Mouse (Mus musculus) liver, embryonic 14.5 days (tissue): ENCODE measurements around the gene Sik3. TPM values are rescaled to one million over a fixed set of nuclear protein-coding genes. Genes with fewer than 3 reads are reported as not detected.

Experiments used
- ATAC-seq: fragments of 200-750 bp; cut with Nextera tagmentation; 2 replicates; pipeline ENCODE4 v1.8.0; 2017; ENCODE audit warnings: moderate number of reproducible peaks, mild to moderate bottlenecking, moderate library complexity; ENCODE audit not compliant: insufficient read depth
- DNase-seq, 3 experiments: peaks; one replicate each; pipeline ENCODE4 v3.0.0-alpha.2; 2012 to 2013; ENCODE audit warnings: low read depth in 3 of 3, low spot score in 3 of 3
- H3K27ac ChIP-seq: fragments of 300-500 bp; sonication (generic); 2 replicates; pipeline ENCODE4 v1.5.1; 2014; ENCODE audit warnings: moderate library complexity, mild to moderate bottlenecking, control low read depth, inconsistent platforms
- H3K27me3 ChIP-seq: fragments of 300-500 bp; sonication (generic); 2 replicates; pipeline ENCODE4 v1.6.1; 2014; ENCODE audit warnings: mild to moderate bottlenecking, low read length, moderate library complexity; ENCODE audit not compliant: control insufficient read depth, insufficient read depth
- H3K36me3 ChIP-seq: fragments of 300-500 bp; sonication (generic); replicated peaks from 2 replicates; pipeline ENCODE4 v1.6.1; 2014; ENCODE audit warnings: low read depth; ENCODE audit not compliant: control insufficient read depth, insufficient read depth
- H3K4me1 ChIP-seq, 2 experiments: fragments of 200-500 bp in 1 of 2; fragments of 300-500 bp in 1 of 2; sonication (generic) in 1 of 2; replicated peaks; 2 replicates each; pipeline ENCODE4 v1.6.1; 2012 to 2014; ENCODE audit warnings: antibody characterized with exemption in 1 of 2, inconsistent platforms in 1 of 2, low read length in 1 of 2; ENCODE audit not compliant: control insufficient read depth in 2 of 2, insufficient read depth in 2 of 2
- H3K4me2 ChIP-seq: fragments of 300-500 bp; sonication (generic); 2 replicates; pipeline ENCODE4 v1.6.1; 2014; ENCODE audit warnings: low read depth, mild to moderate bottlenecking, control low read depth, moderate library complexity
- H3K4me3 ChIP-seq, 2 experiments: fragments of 200-500 bp in 1 of 2; fragments of 300-500 bp in 1 of 2; sonication (generic) in 1 of 2; 2 replicates each; pipeline ENCODE4 v1.5.1; 2012 to 2014; ENCODE audit warnings: low read depth in 2 of 2, low read length in 2 of 2, mild to moderate bottlenecking in 2 of 2, control low read depth in 1 of 2, inconsistent platforms in 1 of 2, moderate library complexity in 1 of 2; ENCODE audit not compliant: insufficient read depth in 1 of 2
- H3K9ac ChIP-seq: fragments of 300-500 bp; sonication (generic); replicated peaks from 2 replicates; pipeline ENCODE4 v1.6.1; 2014; ENCODE audit warnings: mild to moderate bottlenecking, control low read depth, moderate library complexity
- H3K9me3 ChIP-seq: fragments of 300-500 bp; sonication (generic); 2 replicates; pipeline ENCODE4 v1.6.1; 2016; ENCODE audit warnings: low read length, mixed read lengths; ENCODE audit not compliant: control insufficient read depth
- CTCF ChIP-seq: IDR thresholded peaks from 2 replicates; pipeline ENCODE4 v1.5.1; 2016; ENCODE audit warnings: antibody characterized with exemption, low read depth, control low read depth
- EP300 ChIP-seq: IDR thresholded peaks from 2 replicates; pipeline ENCODE4 v1.6.1; 2016; ENCODE audit warnings: antibody characterized with exemption, low read depth
- WGBS: fragments of 180-500 bp; shearing (Covaris S2); extraction: QIAGEN DNeasy Blood & Tissue Kit; methylation state at CpG from one replicate; pipeline ENCODE4 v1.1.7; 2014; ENCODE audit not compliant: insufficient replicate concordance; 5-methylcytosine and 5-hydroxymethylcytosine counted together
- polyA plus RNA-seq, 2 experiments: library from polyadenylated mRNA; depleted of rRNA in 1 of 2; stranded (reverse) in 1 of 2; unstranded in 1 of 2; fragments of >200 nt; fragmentation: Nextera tagmentation in 1 of 2; extraction: Ambion mirVana in 1 of 2; gene quantifications; 2 replicates each; pipeline versions ENCODE4 v1.2.1 to v1.2.3; 2012 to 2014

Sik3 gene
- polyA plus RNA-seq, 2 experiments, result 2.1 to 3.0 TPM

DNA sequence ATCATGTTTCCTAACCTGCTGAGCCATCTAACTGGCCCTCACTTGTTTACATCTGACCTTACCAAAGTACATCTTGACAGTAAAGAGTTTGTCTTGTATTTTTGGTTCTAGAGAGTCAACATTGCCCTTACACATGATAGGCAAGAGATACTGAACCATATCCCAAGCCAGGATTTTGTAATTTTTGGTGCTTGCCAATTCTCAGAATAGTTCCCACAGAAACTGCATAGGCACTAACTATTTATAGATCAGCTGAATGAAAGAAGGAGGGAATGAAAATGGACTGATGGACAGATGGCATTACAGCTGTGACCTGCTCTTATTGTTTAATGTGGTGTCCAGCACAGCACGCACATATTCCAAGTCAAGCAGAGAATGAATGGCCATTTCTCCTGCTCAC is 128.2 kb downstream of the Sik3 start:
- no peak overlapping the region for H3K4me2 ChIP-seq
- no peak overlapping the region for H3K4me3 ChIP-seq
- 72% methylated on average over 1 of the region's 1 CpGs for WGBS
- no peaks in the 10 kb centered on the region; a peak in 1 of 4 replicates for H3K4me1 ChIP-seq
- H3K36me3 ChIP-seq, result no peaks in the 10 kb centered on the region
- H3K27me3 ChIP-seq, result no peaks in the 10 kb centered on the region
- ATAC-seq, result no peak
- no peaks in the 10 kb centered on the region for H3K9me3 ChIP-seq
- TF ChIP-seq EP300 (no peak), CTCF (no peak)
- no peak for DNase-seq
- H3K9ac ChIP-seq, result no peak overlapping the region
- no peak overlapping the region for H3K27ac ChIP-seq

DNA sequence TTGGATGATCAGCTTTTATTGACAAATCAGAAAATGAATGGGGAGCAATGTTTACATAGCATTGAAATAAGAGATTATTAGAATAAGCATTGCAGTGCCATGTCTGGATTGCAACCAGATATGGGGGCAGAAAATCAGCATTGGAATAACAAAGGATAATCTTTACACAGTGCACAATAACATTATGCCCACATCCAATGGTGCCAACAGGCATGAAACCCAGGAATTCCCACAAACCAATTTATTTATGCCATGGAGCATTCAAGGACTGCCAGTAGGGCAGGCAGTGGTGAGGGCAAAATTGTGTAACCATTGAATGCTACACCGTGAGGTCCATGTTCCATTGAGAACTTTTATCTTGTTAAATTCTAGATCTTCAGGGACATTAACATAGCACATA is 129.4 kb downstream of the Sik3 start:
- Histone ChIP-seq H3K9ac (no peak overlapping the region), H3K36me3 (no peaks in the 10 kb centered on the region), H3K4me1 (no peaks in the 10 kb centered on the region; a peak in 1 of 4 replicates), H3K27me3 (no peaks in the 10 kb centered on the region), H3K9me3 (no peaks in the 10 kb centered on the region), H3K27ac (no peak overlapping the region), H3K4me2 (no peak overlapping the region), H3K4me3 (no peak overlapping the region)
- ATAC-seq (no peak), DNase-seq (no peak)
- WGBS, result 67% methylated on average over 1 of the region's 1 CpGs
- TF ChIP-seq CTCF (no peak), EP300 (no peak)

DNA sequence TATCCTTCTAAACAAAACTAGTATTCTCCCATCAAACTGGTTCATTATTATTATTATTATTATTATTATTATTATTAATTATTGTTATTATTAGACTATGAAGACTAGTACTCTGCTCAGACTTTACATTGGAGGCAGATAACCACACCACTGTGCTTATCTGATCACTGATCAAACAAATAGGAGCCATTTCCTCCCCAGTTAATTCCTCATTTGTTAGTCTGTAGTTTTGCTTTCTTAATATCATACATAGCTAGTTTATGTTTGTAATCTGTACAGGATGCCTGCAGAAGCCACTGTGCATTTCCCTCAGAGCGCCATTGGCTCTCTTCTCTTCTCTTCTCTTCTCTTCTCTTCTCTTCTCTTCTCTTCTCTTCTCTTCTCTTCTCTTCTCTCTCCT is 129.9 kb downstream of the Sik3 start:
- DNase-seq, result no peak
- Histone ChIP-seq H3K27ac (no peak overlapping the region), H3K36me3 (no peaks in the 10 kb centered on the region), H3K4me1 (no peaks in the 10 kb centered on the region; a peak in 1 of 4 replicates), H3K4me2 (no peak overlapping the region), H3K27me3 (no peaks in the 10 kb centered on the region), H3K9ac (no peak overlapping the region), H3K4me3 (no peak overlapping the region), H3K9me3 (no peaks in the 10 kb centered on the region)
- TF ChIP-seq CTCF, result no peak
- TF ChIP-seq EP300, result no peak
- ATAC-seq, result no peak
- WGBS, result 69% methylated on average over 1 of the region's 1 CpGs

DNA sequence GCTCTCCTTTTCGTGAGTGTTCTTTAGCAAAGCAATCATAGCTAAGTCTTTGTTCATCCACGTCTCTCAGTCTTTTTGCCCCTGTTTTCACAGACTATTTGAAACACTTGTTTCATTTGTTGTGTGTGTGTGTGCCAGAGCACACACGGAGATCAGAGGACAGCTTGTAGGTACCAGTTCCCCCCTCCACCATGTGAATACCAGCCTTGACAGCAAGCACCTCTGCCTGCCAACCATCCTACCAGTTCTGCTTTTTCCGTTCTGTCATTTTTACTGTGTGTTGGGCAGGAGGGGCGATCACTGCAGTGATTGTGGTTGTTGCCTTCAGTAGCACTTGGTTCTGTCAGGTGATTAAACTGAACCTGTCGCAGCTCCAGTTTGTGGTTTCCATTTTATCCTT is 132.4 kb downstream of the Sik3 start:
- Histone ChIP-seq H3K4me1 (peaks cover 13 to 15% of the 10 kb centered on the region in 2 experiments), H3K36me3 (no peaks in the 10 kb centered on the region), H3K27me3 (no peaks in the 10 kb centered on the region), H3K4me2 (no peak overlapping the region), H3K9ac (no peak overlapping the region), H3K27ac (no peak overlapping the region), H3K4me3 (no peak overlapping the region), H3K9me3 (no peaks in the 10 kb centered on the region)
- WGBS, result 62% methylated on average over 6 of the region's 6 CpGs
- ATAC-seq, result no peak
- DNase-seq, result no peak
- TF ChIP-seq EP300 (no peak), CTCF (no peak)

DNA sequence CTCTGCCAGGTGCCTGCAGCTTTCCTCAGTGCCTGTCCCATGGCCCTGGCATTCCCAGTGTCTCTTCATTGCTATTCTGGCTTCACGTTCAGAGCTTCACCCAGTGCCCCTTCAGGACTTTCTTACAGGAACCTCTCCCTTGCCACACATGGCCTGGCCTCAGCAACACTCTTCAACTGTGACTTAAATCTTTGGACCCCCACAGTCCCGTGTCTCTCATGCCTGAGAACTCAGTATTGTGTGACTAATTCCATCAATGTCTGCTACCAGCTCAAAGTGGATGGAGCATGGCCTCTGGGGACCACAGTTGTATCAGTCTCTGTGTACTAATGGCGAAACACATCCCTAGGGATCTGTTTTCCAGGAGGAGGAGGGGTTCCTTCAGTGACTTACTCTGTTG is 133.8 kb downstream of the Sik3 start:
- ATAC-seq (no peak), DNase-seq (no peak)
- no peak overlapping the region for H3K4me2 ChIP-seq
- TF ChIP-seq CTCF (no peak), EP300 (no peak)
- peaks cover 13 to 28% of the 10 kb centered on the region in 2 experiments for H3K4me1 ChIP-seq
- WGBS, result 67% methylated on average over 3 of the region's 3 CpGs
- H3K9ac ChIP-seq, result no peak overlapping the region
- no peaks in the 10 kb centered on the region for H3K36me3 ChIP-seq
- no peaks in the 10 kb centered on the region for H3K9me3 ChIP-seq
- H3K27me3 ChIP-seq, result no peaks in the 10 kb centered on the region
- no peak overlapping the region for H3K27ac ChIP-seq
- no peak overlapping the region for H3K4me3 ChIP-seq
